Mouse (Mus musculus) olfactory bulb, adult 2 months (tissue): Measurements from ENCODE around the gene Ccdc169. TPM values are rescaled to one million over a fixed set of nuclear protein-coding genes. Genes with fewer than 3 reads are reported as not detected.

Experiments used
- H3K27ac ChIP-seq: fragments of 200-500 bp; 2 replicates; pipeline ENCODE4 v1.5.1; 2012; ENCODE audit warnings: low read depth, low read length; ENCODE audit not compliant: insufficient read depth
- H3K4me1 ChIP-seq: fragments of 200-500 bp; 2 replicates; pipeline ENCODE4 v1.6.1; 2012; ENCODE audit warnings: low read length; ENCODE audit not compliant: control insufficient read depth, insufficient read depth
- H3K4me3 ChIP-seq: fragments of 200-500 bp; 2 replicates; pipeline ENCODE4 v1.5.1; 2012; ENCODE audit warnings: mild to moderate bottlenecking, low read depth, low read length, moderate library complexity; ENCODE audit not compliant: insufficient read depth
- CTCF ChIP-seq: fragments of 200-500 bp; IDR thresholded peaks from 2 replicates; pipeline ENCODE4 v1.5.1; 2012; ENCODE audit warnings: low read depth, mild to moderate bottlenecking, low read length, moderate library complexity; ENCODE audit not compliant: insufficient read depth
- POLR2A ChIP-seq: fragments of 200-500 bp; IDR thresholded peaks from 2 replicates; pipeline ENCODE4 v1.6.1; 2012; ENCODE audit warnings: mild to moderate bottlenecking, low read depth, low read length, moderate library complexity; ENCODE audit not compliant: insufficient read depth
- WGBS: fragments of 180-500 bp; shearing (Covaris S2); methylation state at CpG from one replicate; pipeline ENCODE4 v1.1.7; 2018; 5-methylcytosine and 5-hydroxymethylcytosine counted together
- polyA plus RNA-seq: library from polyadenylated mRNA; stranded (reverse); fragments of >200 nt; gene quantifications from 2 replicates; pipeline ENCODE4 v1.2.4, GENCODE M21; 2012; ENCODE audit warnings: low replicate concordance; ENCODE audit not compliant: missing spikeins, insufficient read depth, insufficient read length

Gene Ccdc169
- polyA plus RNA-seq, 1 experiment, result not detected

- WGBS, result 98% methylated on average over 2 of the region's 2 CpGs
- Histone ChIP-seq H3K4me1 (peaks cover 4% of the 10 kb centered on the region; the same call in 1 of the 2 replicates), H3K27ac (no peak overlapping the region), H3K4me3 (no peak overlapping the region)
- TF ChIP-seq POLR2A, result no peak
- no peak for TF ChIP-seq CTCF
These were observed 69.3 kb downstream of the Ccdc169 start for GRCm38 (mm10) chr3:55206413-55206812.

- no peak overlapping the region for H3K27ac ChIP-seq
- H3K4me3 ChIP-seq, result no peak overlapping the region
- 47% methylated on average over 6 of the region's 6 CpGs for WGBS
- TF ChIP-seq POLR2A (no peak), CTCF (no peak)
- H3K4me1 ChIP-seq, result peaks cover 4% of the 10 kb centered on the region; the same call in 1 of the 2 replicates
These were observed 70.5 kb downstream of the Ccdc169 start for GRCm38 (mm10) chr3:55207665-55208064.

- 34% methylated on average over 2 of the region's 2 CpGs for WGBS
- no peak overlapping the region for H3K27ac ChIP-seq
These were observed 75.1 kb downstream of the Ccdc169 start for GRCm38 (mm10) chr3:55212254-55212653.

GRCm38 (mm10) chr3:55213785-55214184 is 76.6 kb downstream of the Ccdc169 start:
- no peak overlapping the region for H3K27ac ChIP-seq
- 63% methylated on average over 4 of the region's 4 CpGs for WGBS
- no peak overlapping the region for H3K4me3 ChIP-seq
- TF ChIP-seq POLR2A (no peak), CTCF (no peak)
- no peaks in the 10 kb centered on the region for H3K4me1 ChIP-seq

More at GRCm38 (mm10) chr3:55212254-55212653, 75.1 kb downstream of the Ccdc169 start:
- no peak overlapping the region for H3K4me3 ChIP-seq
- peaks cover 4% of the 10 kb centered on the region; the same call in 1 of the 2 replicates for H3K4me1 ChIP-seq
- no peak for TF ChIP-seq CTCF
- no peak for TF ChIP-seq POLR2A

GRCm38 (mm10) chr3:55214413-55214812 is 77.3 kb downstream of the Ccdc169 start:
- TF ChIP-seq CTCF (no peak), POLR2A (no peak)
- no peak overlapping the region for H3K4me3 ChIP-seq
- WGBS, result 42% methylated on average over 6 of the region's 6 CpGs
- H3K4me1 ChIP-seq, result no peaks in the 10 kb centered on the region
- H3K27ac ChIP-seq, result no peak overlapping the region

- H3K4me3 ChIP-seq, result no peak overlapping the region
- TF ChIP-seq CTCF, result no peak
- no peak for TF ChIP-seq POLR2A
- H3K4me1 ChIP-seq, result peaks cover 7% of the 10 kb centered on the region
- no peak overlapping the region for H3K27ac ChIP-seq
- WGBS, result 84% methylated on average over 2 of the region's 2 CpGs
These were observed 85.4 kb downstream of the Ccdc169 start for GRCm38 (mm10) chr3:55222502-55222901.

Other genes with a start within 250 kb of the Ccdc169 start
- not detected in 2 replicates for gene Sertm1, start 221.5 kb upstream of the Ccdc169 start, polyA plus RNA-seq
- gene Ccna1, start 81.8 kb upstream of the Ccdc169 start, polyA plus RNA-seq, result not detected in 2 replicates
- gene Spg20, start 25.2 kb upstream of the Ccdc169 start, polyA plus RNA-seq, result not detected in 2 replicates
- not detected in 2 replicates for gene Sohlh2, start 44.7 kb downstream of the Ccdc169 start, polyA plus RNA-seq
- gene Dclk1, start 105.0 kb downstream of the Ccdc169 start, polyA plus RNA-seq, result 265 and 822 TPM in 2 replicates